Mouse (Mus musculus) thymus, adult 2 months (tissue): ENCODE measurements around the gene Dyrk1a. TPM values are rescaled to one million over a fixed set of nuclear protein-coding genes. Genes with fewer than 3 reads are reported as not detected.

Experiments used
- DNase-seq: peaks from one replicate; pipeline ENCODE4 v3.0.0; 2021
- H3K27ac ChIP-seq: fragments of 200-500 bp; 2 replicates; pipeline ENCODE4 v1.5.1; 2012; ENCODE audit warnings: low read length, control low read depth; ENCODE audit not compliant: control insufficient read depth, insufficient read depth
- H3K27me3 ChIP-seq: fragments of 200-500 bp; 2 replicates; pipeline ENCODE4 v1.6.1; 2012; ENCODE audit warnings: mild to moderate bottlenecking, low read length, moderate library complexity, mixed read lengths; ENCODE audit not compliant: control insufficient read depth, insufficient read depth
- H3K36me3 ChIP-seq: fragments of 200-500 bp; 2 replicates; pipeline ENCODE4 v1.6.1; 2012; ENCODE audit warnings: mild to moderate bottlenecking, low read length, moderate library complexity; ENCODE audit not compliant: control insufficient read depth, insufficient read depth
- H3K4me1 ChIP-seq: fragments of 200-500 bp; replicated peaks from 2 replicates; pipeline ENCODE4 v1.6.1; 2012; ENCODE audit warnings: low read length; ENCODE audit not compliant: control insufficient read depth, insufficient read depth
- H3K4me3 ChIP-seq: fragments of 200-500 bp; 2 replicates; pipeline ENCODE4 v1.5.1; 2012; ENCODE audit warnings: mild to moderate bottlenecking, low read length, control low read depth, moderate library complexity; ENCODE audit not compliant: control insufficient read depth, insufficient read depth
- CTCF ChIP-seq: fragments of 200-500 bp; IDR thresholded peaks from 2 replicates; pipeline ENCODE4 v1.5.1; 2012; ENCODE audit warnings: mild to moderate bottlenecking, control low read depth, low read length, moderate library complexity, borderline replicate concordance; ENCODE audit not compliant: control insufficient read depth, poor library complexity, insufficient read depth; ENCODE audit errors: extremely low read depth
- POLR2A ChIP-seq: fragments of 200-500 bp; IDR thresholded peaks from 2 replicates; pipeline ENCODE4 v1.6.1; 2012; ENCODE audit warnings: mild to moderate bottlenecking, low read length, control low read depth, moderate library complexity; ENCODE audit not compliant: control insufficient read depth, poor library complexity, insufficient read depth; ENCODE audit errors: extremely low read depth
- WGBS: fragments of 180-500 bp; shearing (Covaris S2); methylation state at CpG from one replicate; pipeline ENCODE4 v1.1.7; 2018; 5-methylcytosine and 5-hydroxymethylcytosine counted together
- polyA plus RNA-seq: library from polyadenylated mRNA; depleted of rRNA; stranded (reverse); fragments of >200 nt; gene quantifications from 2 replicates; pipeline ENCODE4 v1.2.3, GENCODE M21; 2012

Dyrk1a gene
- polyA plus RNA-seq, 1 experiment: 78.4 TPM

DNA sequence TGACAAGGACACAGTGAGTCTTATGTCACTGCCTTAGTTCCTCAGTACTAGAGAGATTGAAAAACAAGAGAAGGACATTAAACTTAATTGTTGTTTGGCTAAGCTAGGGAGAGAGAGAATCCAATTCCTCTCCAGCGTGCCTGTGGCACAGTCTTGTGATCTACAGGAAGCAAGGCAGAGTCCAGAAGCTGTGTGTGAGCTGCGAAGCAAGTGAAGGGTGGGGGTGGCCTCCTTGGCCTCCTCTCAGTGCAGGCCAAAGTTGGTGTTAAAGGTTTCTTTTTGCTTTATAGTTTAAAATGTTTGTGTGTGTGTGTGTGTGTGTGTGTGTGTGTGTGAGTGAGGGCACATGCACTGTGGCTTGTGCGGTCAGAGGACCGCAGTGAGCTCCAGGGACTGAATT is 132.2 kb downstream of the Dyrk1a start:
- H3K4me3 ChIP-seq: no peak overlapping the region
- WGBS: 79% methylated on average over 4 of the region's 4 CpGs
- TF ChIP-seq POLR2A (no peak), CTCF (no peak)
- no peak overlapping the region for H3K27ac ChIP-seq
- H3K27me3 ChIP-seq: no peaks in the 10 kb centered on the region
- no peak for DNase-seq
- H3K4me1 ChIP-seq: no peaks in the 10 kb centered on the region
- no peaks in the 10 kb centered on the region for H3K36me3 ChIP-seq

- H3K4me3 ChIP-seq: no peak overlapping the region
- no peaks in the 10 kb centered on the region for H3K36me3 ChIP-seq
- WGBS: 10% methylated on average over 25 of the region's 25 CpGs
- H3K4me1 ChIP-seq: no peaks in the 10 kb centered on the region
- H3K27ac ChIP-seq: no peak overlapping the region
- H3K27me3 ChIP-seq: no peaks in the 10 kb centered on the region
- DNase-seq: peak; percentile 83
- TF ChIP-seq POLR2A: no peak
- peak; percentile 100 for TF ChIP-seq CTCF
These were observed 143.8 kb downstream of the Dyrk1a start for GRCm38 (mm10) chr16:94713480-94714094.

GRCm38 (mm10) chr16:94714483-94714882 is 144.7 kb downstream of the Dyrk1a start:
- Histone ChIP-seq H3K4me1 (no peaks in the 10 kb centered on the region), H3K4me3 (no peak overlapping the region), H3K27me3 (no peaks in the 10 kb centered on the region), H3K27ac (no peak overlapping the region), H3K36me3 (no peaks in the 10 kb centered on the region)
- DNase-seq: no peak
- WGBS: 84% methylated on average over 14 of the region's 14 CpGs
- TF ChIP-seq CTCF (no peak), POLR2A (no peak)

DNA sequence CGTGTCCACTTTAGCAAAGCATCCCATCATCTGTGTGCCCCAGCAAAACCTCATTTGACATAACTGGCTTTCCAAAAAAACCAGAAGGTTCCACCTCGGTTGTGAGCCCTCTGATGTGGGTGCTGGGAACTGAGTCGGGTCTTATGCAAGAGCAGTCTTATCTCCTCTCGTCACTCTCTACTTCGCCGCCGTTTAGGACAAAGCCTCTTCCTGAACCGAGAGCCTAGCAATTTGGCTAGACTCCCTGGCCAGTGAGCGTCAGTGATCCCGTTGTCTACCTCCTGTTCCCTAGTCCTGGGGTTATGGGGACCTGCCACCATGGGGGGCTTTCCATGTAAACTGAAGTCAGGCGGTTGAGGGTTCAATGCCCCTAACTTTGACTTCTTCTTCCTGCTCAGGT is 147.2 kb downstream of the Dyrk1a start:
- WGBS: 95% methylated on average over 11 of the region's 11 CpGs
- no peaks in the 10 kb centered on the region for H3K27me3 ChIP-seq
- TF ChIP-seq CTCF: no peak
- no peak for TF ChIP-seq POLR2A
- no peaks in the 10 kb centered on the region for H3K36me3 ChIP-seq
- H3K4me3 ChIP-seq: no peak overlapping the region
- H3K4me1 ChIP-seq: no peaks in the 10 kb centered on the region
- H3K27ac ChIP-seq: no peak overlapping the region
- no peak for DNase-seq

DNA sequence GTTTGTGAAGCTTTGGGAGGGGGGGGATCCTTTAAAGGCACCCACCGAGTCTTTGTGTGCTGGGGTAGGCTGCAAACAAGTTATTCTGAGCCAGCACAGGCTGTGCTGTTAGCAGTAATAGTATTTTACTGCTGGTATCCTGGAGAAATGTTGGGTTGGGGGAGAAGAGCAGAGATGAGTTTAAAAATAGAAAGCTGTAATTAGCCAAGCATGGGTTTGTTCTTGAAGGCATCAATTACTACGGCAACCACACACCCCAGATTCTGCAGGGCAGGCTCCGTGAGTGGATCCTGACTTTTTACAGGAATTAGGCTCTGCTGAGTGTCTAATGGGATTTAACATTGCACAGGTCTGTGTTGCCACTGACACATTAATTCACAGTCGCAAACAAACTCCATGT is 149.1 kb downstream of the Dyrk1a start:
- no peaks in the 10 kb centered on the region for H3K36me3 ChIP-seq
- no peaks in the 10 kb centered on the region for H3K27me3 ChIP-seq
- no peak overlapping the region for H3K27ac ChIP-seq
- 0 out of 2 replicates have a peak, but pooled peaks cover 2% of the 10 kb centered on the region for H3K4me1 ChIP-seq
- no peak overlapping the region for H3K4me3 ChIP-seq
- DNase-seq: no peak
- TF ChIP-seq POLR2A (no peak), CTCF (no peak)
- WGBS: 90% methylated on average over 4 of the region's 4 CpGs

DNA sequence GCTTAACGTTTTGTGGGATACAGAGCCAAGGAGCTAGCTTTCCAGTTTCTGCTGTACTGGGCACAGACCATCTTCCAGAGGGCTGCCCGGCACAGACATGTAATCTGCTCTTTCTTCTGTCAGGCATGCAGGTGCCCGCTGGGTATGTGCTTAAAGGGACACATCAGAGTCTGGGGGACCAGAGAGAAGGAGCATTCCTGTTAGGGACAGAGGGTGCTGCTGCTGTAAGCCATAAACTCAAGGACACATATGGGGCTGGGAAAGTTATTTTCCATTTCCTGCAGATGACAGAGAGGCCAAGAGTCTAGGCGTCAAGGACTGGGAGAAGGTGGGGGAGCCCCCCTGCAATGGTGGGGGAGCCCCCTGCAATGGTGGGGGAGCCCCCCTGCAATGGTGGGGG is 149.7 kb downstream of the Dyrk1a start:
- Histone ChIP-seq H3K27me3 (no peaks in the 10 kb centered on the region), H3K27ac (no peak overlapping the region), H3K4me3 (no peak overlapping the region), H3K36me3 (no peaks in the 10 kb centered on the region), H3K4me1 (0 out of 2 replicates have a peak, but pooled peaks cover 2% of the 10 kb centered on the region)
- WGBS: 85% methylated on average over 4 of the region's 4 CpGs
- no peak for DNase-seq
- TF ChIP-seq CTCF (no peak), POLR2A (no peak)
